Mouse (Mus musculus) limb, embryonic 14.5 days (tissue): ENCODE data around the gene Adck2. TPM values are rescaled to one million over a fixed set of nuclear protein-coding genes. Genes with fewer than 3 reads are reported as not detected.

Experiments
- ATAC-seq: fragments of 200-750 bp; cut with Nextera tagmentation; 2 replicates; pipeline ENCODE4 v1.8.0; 2017; ENCODE audit warnings: low read depth, moderate number of reproducible peaks, moderate TSS enrichment; ENCODE audit not compliant: low FRiP score
- DNase-seq: peaks from one replicate; pipeline ENCODE4 v3.0.0-alpha.2; 2015; ENCODE audit warnings: low spot score
- H3K27ac ChIP-seq: fragments of 300-500 bp; sonication (generic); replicated peaks from 2 replicates; pipeline ENCODE4 v1.5.1; 2014; ENCODE audit warnings: low read depth, mild to moderate bottlenecking, low read length, moderate library complexity, mixed read lengths
- H3K27me3 ChIP-seq: fragments of 300-500 bp; sonication (generic); 2 replicates; pipeline ENCODE4 v1.6.1; 2014; ENCODE audit warnings: low read length, mixed read lengths; ENCODE audit not compliant: control insufficient read depth, insufficient read depth
- H3K36me3 ChIP-seq: fragments of 300-500 bp; sonication (generic); 2 replicates; pipeline ENCODE4 v1.6.1; 2014; ENCODE audit warnings: mild to moderate bottlenecking, low read length, moderate library complexity, mixed read lengths; ENCODE audit not compliant: control insufficient read depth, insufficient read depth
- H3K4me1 ChIP-seq: fragments of 300-500 bp; sonication (generic); 2 replicates; pipeline ENCODE4 v1.6.1; 2014; ENCODE audit warnings: antibody characterized with exemption, low read length, mixed read lengths; ENCODE audit not compliant: control insufficient read depth, insufficient read depth
- H3K4me2 ChIP-seq: fragments of 300-500 bp; sonication (generic); replicated peaks from 2 replicates; pipeline ENCODE4 v1.6.1; 2014; ENCODE audit warnings: low read depth, mild to moderate bottlenecking, low read length, moderate library complexity; ENCODE audit not compliant: severe bottlenecking
- H3K4me3 ChIP-seq: fragments of 300-500 bp; sonication (generic); replicated peaks from 2 replicates; pipeline ENCODE4 v1.5.1; 2014; ENCODE audit warnings: low read length
- H3K9ac ChIP-seq: fragments of 300-500 bp; sonication (generic); 2 replicates; pipeline ENCODE4 v1.6.1; 2014; ENCODE audit warnings: mild to moderate bottlenecking, low read depth, low read length, moderate library complexity; ENCODE audit not compliant: severe bottlenecking
- H3K9me3 ChIP-seq: fragments of 300-500 bp; sonication (generic); 2 replicates; pipeline ENCODE4 v1.6.1; 2016; ENCODE audit warnings: low read length; ENCODE audit not compliant: control insufficient read depth
- POLR2A ChIP-seq: fragments of 200-500 bp; IDR thresholded peaks from 2 replicates; pipeline ENCODE4 v1.8.0; 2012; ENCODE audit warnings: inconsistent platforms, mild to moderate bottlenecking, moderate library complexity, borderline replicate concordance; ENCODE audit not compliant: insufficient read depth, insufficient read length; ENCODE audit errors: extremely low read depth
- WGBS: fragments of 180-500 bp; shearing (Covaris S2); extraction: QIAGEN DNeasy Blood & Tissue Kit; methylation state at CpG from one replicate; pipeline ENCODE4 v1.1.7; 2014; 5-methylcytosine and 5-hydroxymethylcytosine counted together
- polyA plus RNA-seq, 2 experiments: library from polyadenylated mRNA; depleted of rRNA in 1 of 2; stranded (reverse) in 1 of 2; unstranded in 1 of 2; fragments of >200 nt; fragmentation: Nextera tagmentation in 1 of 2; extraction: Ambion mirVana in 1 of 2; gene quantifications; 2 replicates each; pipeline versions ENCODE4 v1.2.1 to v1.2.3; 2012 to 2014

Adck2 gene
- polyA plus RNA-seq, 2 experiments, result 17.0 to 41.1 TPM

- ATAC-seq, result peak; percentile 90
Observed at GRCm38 (mm10) chr6:39542631-39543597, 30.8 kb upstream of the Adck2 start.

GRCm38 (mm10) chr6:39543769-39544420, 29.8 kb upstream of the Adck2 start:
- Histone ChIP-seq H3K4me3 (no peak overlapping the region), H3K4me2 (peak overlapping the region; percentile 31; the same call in 1 of the 2 replicates), H3K36me3 (peaks cover 3% of the 10 kb centered on the region; the same call in 1 of the 2 replicates), H3K27me3 (no peaks in the 10 kb centered on the region), H3K9ac (no peak overlapping the region), H3K9me3 (no peaks in the 10 kb centered on the region), H3K27ac (peak overlapping the region; percentile 87), H3K4me1 (peaks cover 50% of the 10 kb centered on the region)
- DNase-seq (no peak), ATAC-seq (no peak; the same call in 1 of the 2 replicates)
- no peak for TF ChIP-seq POLR2A
- 52% methylated on average over 15 of the region's 15 CpGs for WGBS

More at GRCm38 (mm10) chr6:39542631-39543597, 30.8 kb upstream of the Adck2 start:
- TF ChIP-seq POLR2A, result no peak
- H3K4me3 ChIP-seq, result no peak overlapping the region
- WGBS, result 11% methylated on average over 15 of the region's 15 CpGs
- no peaks in the 10 kb centered on the region for H3K36me3 ChIP-seq
- peak; percentile 91 for DNase-seq
- H3K9ac ChIP-seq, result no peak overlapping the region
- peak overlapping the region; percentile 31 for H3K4me2 ChIP-seq
- peaks cover 59% of the 10 kb centered on the region for H3K4me1 ChIP-seq
- H3K27ac ChIP-seq, result peak overlapping the region; percentile 87
- no peaks in the 10 kb centered on the region for H3K9me3 ChIP-seq
- no peaks in the 10 kb centered on the region for H3K27me3 ChIP-seq

- no peak overlapping the region for H3K9ac ChIP-seq
- no peak overlapping the region for H3K4me3 ChIP-seq
- no peak for ATAC-seq
- peaks cover 5% of the 10 kb centered on the region; the same call in 1 of the 2 replicates for H3K36me3 ChIP-seq
- TF ChIP-seq POLR2A, result no peak
- WGBS, result 73% methylated on average over 7 of the region's 7 CpGs
- no peak overlapping the region for H3K4me2 ChIP-seq
- no peaks in the 10 kb centered on the region for H3K9me3 ChIP-seq
- no peak for DNase-seq
- H3K27me3 ChIP-seq, result no peaks in the 10 kb centered on the region
- H3K27ac ChIP-seq, result peak overlapping the region; percentile 87; the same call in 1 of the 2 replicates
- H3K4me1 ChIP-seq, result peaks cover 34% of the 10 kb centered on the region
Observed at GRCm38 (mm10) chr6:39545474-39545873, 28.2 kb upstream of the Adck2 start.

GRCm38 (mm10) chr6:39548030-39548429, 25.6 kb upstream of the Adck2 start:
- Histone ChIP-seq H3K27ac (no peak overlapping the region), H3K9ac (no peak overlapping the region), H3K9me3 (no peaks in the 10 kb centered on the region), H3K4me3 (no peak overlapping the region), H3K27me3 (no peaks in the 10 kb centered on the region), H3K36me3 (peaks cover 5% of the 10 kb centered on the region; the same call in 1 of the 2 replicates), H3K4me1 (peaks cover 21% of the 10 kb centered on the region), H3K4me2 (no peak overlapping the region)
- DNase-seq (no peak), ATAC-seq (no peak)
- no peak for TF ChIP-seq POLR2A
- WGBS, result 78% methylated on average over 5 of the region's 5 CpGs

GRCm38 (mm10) chr6:39551981-39552636, 21.6 kb upstream of the Adck2 start:
- TF ChIP-seq POLR2A, result no peak
- Histone ChIP-seq H3K4me2 (no peak overlapping the region), H3K36me3 (peaks cover 5% of the 10 kb centered on the region; the same call in 1 of the 2 replicates)

More at GRCm38 (mm10) chr6:39551981-39552636, 21.6 kb upstream of the Adck2 start:
- H3K4me1 ChIP-seq, result peaks cover 20% of the 10 kb centered on the region
- no peaks in the 10 kb centered on the region for H3K9me3 ChIP-seq
- no peak overlapping the region for H3K9ac ChIP-seq
- WGBS, result 55% methylated on average over 8 of the region's 8 CpGs
- no peak overlapping the region for H3K27ac ChIP-seq
- H3K4me3 ChIP-seq, result no peak overlapping the region
- ATAC-seq (no peak), DNase-seq (no peak)
- no peaks in the 10 kb centered on the region for H3K27me3 ChIP-seq
